Mouse (Mus musculus) heart, embryonic 15.5 days (tissue): Measurements from ENCODE around the gene Tppp. TPM values are rescaled to one million over a fixed set of nuclear protein-coding genes. Genes with fewer than 3 reads are reported as not detected.
"Not testable (repeated sequence)": the region's sequence is repeated elsewhere in the genome, so short reads cannot be mapped to it uniquely, and the experiment has no call there.

Experiments
- ATAC-seq: fragments of 200-750 bp; cut with Nextera tagmentation; replicated peaks from 2 replicates; pipeline ENCODE4 v1.8.0; 2017; ENCODE audit warnings: low read depth, moderate TSS enrichment; ENCODE audit not compliant: insufficient number of reproducible peaks, insufficient read depth, low FRiP score
- H3K27ac ChIP-seq: fragments of 300-500 bp; sonication (generic); 2 replicates; pipeline ENCODE4 v1.5.1; 2015; ENCODE audit warnings: mild to moderate bottlenecking, inconsistent platforms
- H3K27me3 ChIP-seq: fragments of 300-500 bp; sonication (generic); 2 replicates; pipeline ENCODE4 v1.6.1; 2015; ENCODE audit warnings: inconsistent platforms
- H3K36me3 ChIP-seq: fragments of 300-500 bp; sonication (generic); 2 replicates; pipeline ENCODE4 v1.6.1; 2015; ENCODE audit warnings: mild to moderate bottlenecking, inconsistent platforms
- H3K4me1 ChIP-seq: fragments of 300-500 bp; sonication (generic); replicated peaks from 2 replicates; pipeline ENCODE4 v1.6.1; 2015; ENCODE audit warnings: inconsistent platforms
- H3K4me2 ChIP-seq: fragments of 300-500 bp; sonication (generic); 2 replicates; pipeline ENCODE4 v1.6.1; 2015; ENCODE audit warnings: inconsistent platforms, mild to moderate bottlenecking, moderate library complexity
- H3K4me3 ChIP-seq: fragments of 300-500 bp; sonication (generic); 2 replicates; pipeline ENCODE4 v1.5.1; 2015; ENCODE audit warnings: mild to moderate bottlenecking, inconsistent platforms
- H3K9ac ChIP-seq: fragments of 300-500 bp; sonication (generic); 2 replicates; pipeline ENCODE4 v1.6.1; 2015; ENCODE audit warnings: mild to moderate bottlenecking, inconsistent platforms
- H3K9me3 ChIP-seq: fragments of 300-500 bp; sonication (generic); replicated peaks from 2 replicates; pipeline ENCODE4 v1.6.1; 2016; ENCODE audit warnings: inconsistent platforms
- WGBS: fragments of 180-500 bp; shearing (Covaris S2); methylation state at CpG from one replicate; pipeline ENCODE4 v1.1.7; 2015; ENCODE audit warnings: mixed read lengths; 5-methylcytosine and 5-hydroxymethylcytosine counted together
- polyA plus RNA-seq: library from polyadenylated mRNA; unstranded; fragments of >200 nt; fragmentation: Nextera tagmentation; extraction: Ambion mirVana; gene quantifications from 2 replicates; pipeline ENCODE4 v1.2.1, GENCODE M21; 2015

Gene Tppp
- polyA plus RNA-seq, 1 experiment from 2014 or later, result 4.1 TPM

DNA sequence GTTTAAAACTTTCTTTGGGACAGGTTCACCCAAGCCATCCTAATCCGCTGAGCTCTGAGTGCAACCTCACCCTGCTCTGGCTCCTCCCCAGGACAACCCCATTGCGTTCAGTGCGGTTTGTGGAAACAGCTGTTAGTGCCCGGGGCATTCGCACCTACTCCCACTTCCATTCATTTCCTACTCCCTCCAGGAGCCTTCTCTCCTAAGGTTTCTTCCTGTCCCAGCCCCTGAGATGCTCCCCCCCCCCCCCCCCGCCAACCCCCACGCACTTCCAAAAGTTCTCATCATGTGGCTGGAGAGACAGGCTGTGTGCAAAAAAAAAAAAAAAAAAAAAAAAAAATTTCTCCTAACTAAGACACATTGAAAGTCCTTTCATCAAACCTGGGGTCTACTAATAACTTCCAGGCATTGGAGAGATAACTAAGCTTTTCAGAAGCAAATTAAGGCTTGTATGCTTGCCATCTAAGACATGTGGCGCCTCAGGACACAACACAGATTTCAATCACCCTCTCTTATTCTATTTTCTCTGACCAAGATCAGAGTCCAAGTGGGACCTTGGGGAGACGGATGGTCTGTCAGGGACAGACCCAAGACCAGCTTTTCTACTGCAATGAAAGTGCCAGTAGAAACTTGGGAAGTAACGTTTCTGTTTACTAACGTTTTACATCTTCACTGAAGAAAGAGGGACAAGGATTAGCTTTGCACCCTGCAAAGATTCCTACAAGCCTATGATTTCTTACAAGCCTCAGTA, 53.3 kb downstream of the Tppp start:
- H3K27ac ChIP-seq, result peak overlapping the region; percentile 89; the same call in 1 of the 2 replicates
- H3K36me3 ChIP-seq, result no peaks in the 10 kb centered on the region
- peak overlapping the region; percentile 83 for H3K9ac ChIP-seq
- no peak for ATAC-seq
- WGBS, result 22% methylated on average over 11 of the region's 11 CpGs
- peak overlapping the region; percentile 90 for H3K4me3 ChIP-seq
- H3K4me1 ChIP-seq, result no peaks in the 10 kb centered on the region
- H3K27me3 ChIP-seq, result no peaks in the 10 kb centered on the region
- peak overlapping the region; percentile 75 for H3K4me2 ChIP-seq
- no peaks in the 10 kb centered on the region for H3K9me3 ChIP-seq

DNA sequence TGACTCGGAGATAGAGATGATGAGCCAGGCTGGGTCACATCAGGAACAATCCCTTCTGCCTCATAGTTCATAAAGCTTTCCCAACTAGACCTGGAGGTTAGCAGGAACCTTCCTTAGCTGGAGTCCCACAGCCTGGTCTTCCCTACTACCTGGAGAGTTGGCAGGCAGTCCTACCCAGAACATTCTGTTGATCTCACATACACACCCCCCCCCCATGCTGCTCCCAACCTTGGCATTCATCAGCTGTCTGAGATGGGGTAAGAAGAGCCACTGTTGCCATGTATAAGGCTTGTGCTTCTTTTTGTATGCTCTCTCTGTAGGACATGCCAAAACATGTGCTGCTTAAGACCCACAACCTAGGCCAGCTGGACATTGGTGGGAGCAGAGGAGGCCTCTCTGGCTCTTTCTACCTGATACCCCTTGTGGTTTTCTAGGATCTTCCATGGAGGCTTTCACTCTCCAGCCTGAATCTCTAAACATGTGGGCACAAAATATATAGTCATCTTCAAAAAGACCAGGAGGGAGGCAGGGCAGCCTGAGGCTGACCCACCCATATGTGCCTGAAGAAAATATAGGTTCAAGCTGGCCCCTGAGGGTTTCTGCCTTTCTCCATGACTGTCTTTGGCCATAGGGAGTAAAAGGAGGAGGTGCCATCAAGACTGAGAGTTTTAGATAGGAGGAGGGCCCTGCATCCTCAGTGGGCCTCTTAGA, 54.3 kb downstream of the Tppp start:
- WGBS, result 72% methylated on average over 1 of the region's 1 CpGs
- H3K4me3 ChIP-seq, result no peak overlapping the region
- H3K27me3 ChIP-seq, result no peaks in the 10 kb centered on the region
- no peak for ATAC-seq
- no peaks in the 10 kb centered on the region for H3K36me3 ChIP-seq
- no peaks in the 10 kb centered on the region for H3K4me1 ChIP-seq
- H3K4me2 ChIP-seq, result no peak overlapping the region
- H3K9me3 ChIP-seq, result no peaks in the 10 kb centered on the region
- H3K27ac ChIP-seq, result no peak overlapping the region
- no peak overlapping the region for H3K9ac ChIP-seq

DNA sequence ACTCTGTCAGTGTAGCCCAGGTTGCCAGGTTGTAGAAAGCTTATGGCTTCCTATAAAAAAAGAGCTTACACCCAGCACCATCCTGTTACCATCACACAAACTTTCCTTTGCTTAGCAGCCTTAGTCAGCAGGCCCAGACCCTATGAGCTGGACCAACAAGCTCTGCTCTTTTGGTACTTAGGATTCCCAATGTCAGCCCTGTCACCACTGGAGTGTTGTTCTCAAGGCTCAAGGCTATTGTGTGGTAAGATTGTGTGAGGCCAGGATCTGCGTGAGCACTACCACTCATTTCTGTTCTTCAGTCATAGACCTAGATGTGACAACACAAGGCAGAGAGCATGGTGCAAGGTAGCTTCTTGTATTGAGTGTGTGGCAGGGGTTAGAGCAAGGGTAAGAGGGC, 57.4 kb downstream of the Tppp start:
- 77% methylated on average over 1 of the region's 1 CpGs for WGBS
- no peaks in the 10 kb centered on the region for H3K36me3 ChIP-seq
- no peak overlapping the region for H3K27ac ChIP-seq
- H3K4me1 ChIP-seq, result no peaks in the 10 kb centered on the region
- H3K9ac ChIP-seq, result no peak overlapping the region
- H3K4me3 ChIP-seq, result no peak overlapping the region
- no peak overlapping the region for H3K4me2 ChIP-seq
- ATAC-seq, result no peak
- no peaks in the 10 kb centered on the region; the same call in 1 of the 2 replicates for H3K27me3 ChIP-seq
- no peaks in the 10 kb centered on the region for H3K9me3 ChIP-seq

DNA sequence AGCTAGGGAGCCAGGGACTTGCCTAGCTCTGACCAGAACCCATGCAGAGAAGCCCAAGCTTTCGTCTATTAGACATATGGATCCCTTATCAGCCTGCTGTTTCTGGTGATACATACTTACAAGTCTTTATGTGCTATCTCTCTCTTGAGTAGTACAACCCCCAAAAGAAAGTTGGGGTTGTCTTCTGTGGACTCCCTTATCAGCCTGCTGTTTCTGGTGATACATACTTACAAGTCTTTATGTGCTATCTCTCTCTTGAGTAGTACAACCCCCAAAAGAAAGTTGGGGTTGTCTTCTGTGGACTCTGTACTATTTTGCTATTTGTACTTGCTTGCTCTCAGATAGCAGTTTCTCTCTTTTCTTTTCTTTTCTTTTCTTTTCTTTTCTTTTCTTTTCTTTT, 62.0 kb downstream of the Tppp start:
- not testable (repeated sequence) for H3K27ac ChIP-seq, H3K9me3 ChIP-seq, ATAC-seq, H3K4me2 ChIP-seq, H3K27me3 ChIP-seq, H3K36me3 ChIP-seq, H3K9ac ChIP-seq, H3K4me3 ChIP-seq, H3K4me1 ChIP-seq
- 53% methylated on average over 1 of the region's 1 CpGs for WGBS

DNA sequence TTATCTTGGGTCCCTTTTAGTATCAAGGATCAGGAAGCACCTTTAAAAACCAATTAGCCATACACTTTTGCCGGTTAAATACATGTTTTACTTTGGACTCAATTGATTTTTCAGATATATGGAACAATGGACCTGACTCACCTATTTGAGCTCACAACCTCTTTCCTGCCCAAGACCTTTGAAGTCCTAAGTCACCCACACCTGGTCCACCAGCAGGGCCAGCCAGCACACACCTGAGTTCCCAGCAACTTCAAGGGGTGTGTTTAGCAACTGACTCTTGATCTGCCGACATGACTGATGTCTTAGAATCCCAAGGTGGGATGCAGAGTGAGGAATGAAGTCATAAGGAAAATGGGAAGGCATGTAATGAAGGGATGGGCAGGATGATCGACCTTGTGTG, 62.5 kb downstream of the Tppp start:
- Histone ChIP-seq H3K36me3 (no peaks in the 10 kb centered on the region), H3K27ac (no peak overlapping the region), H3K9ac (no peak overlapping the region), H3K4me1 (no peaks in the 10 kb centered on the region), H3K4me2 (no peak overlapping the region), H3K27me3 (peaks cover 2% of the 10 kb centered on the region), H3K9me3 (no peaks in the 10 kb centered on the region), H3K4me3 (no peak overlapping the region)
- 72% methylated on average over 3 of the region's 3 CpGs for WGBS
- no peak for ATAC-seq

DNA sequence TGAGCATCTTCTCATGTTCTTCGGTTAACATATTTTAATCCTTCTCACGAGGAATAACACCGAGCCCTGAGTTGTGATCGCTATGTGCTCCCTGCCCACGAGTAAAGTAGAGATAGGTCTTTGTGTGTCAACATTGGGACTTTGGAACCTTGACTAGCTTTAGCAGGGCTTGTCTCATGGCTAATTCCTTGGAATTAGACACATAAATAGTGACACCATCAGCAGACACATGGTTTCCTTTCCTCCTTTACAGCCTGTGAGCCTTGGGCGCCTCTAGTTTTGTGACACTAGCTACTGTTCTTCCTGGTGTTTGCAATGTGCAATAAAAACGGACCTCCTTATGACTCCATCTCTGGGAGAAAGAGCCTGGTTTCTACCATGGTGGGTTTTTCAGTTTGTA, 64.2 kb downstream of the Tppp start:
- ATAC-seq, result no peak
- Histone ChIP-seq H3K9me3 (no peaks in the 10 kb centered on the region), H3K36me3 (no peaks in the 10 kb centered on the region), H3K27ac (no peak overlapping the region), H3K4me3 (no peak overlapping the region), H3K4me1 (no peaks in the 10 kb centered on the region), H3K27me3 (peaks cover 2% of the 10 kb centered on the region), H3K9ac (no peak overlapping the region), H3K4me2 (no peak overlapping the region)
- WGBS, result 80% methylated on average over 7 of the region's 7 CpGs

Other genes with a start within 250 kb of the Tppp start
- 3.0 and 3.6 TPM in 2 replicates for gene Nkd2, start 161.8 kb upstream of the Tppp start, polyA plus RNA-seq
- gene Trip13, start 71.6 kb upstream of the Tppp start, polyA plus RNA-seq, result 22.0 and 25.4 TPM in 2 replicates
- 37.0 and 37.5 TPM in 2 replicates for gene Brd9, start 71.6 kb upstream of the Tppp start, polyA plus RNA-seq
- gene Zdhhc11, start 45.6 kb upstream of the Tppp start, polyA plus RNA-seq, result not detected in 2 replicates
- gene Cep72, start 52.9 kb downstream of the Tppp start, polyA plus RNA-seq, result 8.8 and 9.3 TPM in 2 replicates
- gene Slc9a3, start 112.0 kb downstream of the Tppp start, polyA plus RNA-seq, result 0.09 TPM in 1 of 2 replicates, not detected in the other
- 57.0 and 61.2 TPM in 2 replicates for gene Exoc3, start 199.3 kb downstream of the Tppp start, polyA plus RNA-seq